Mouse (Mus musculus): ENCODE results near the gene Tgfbr3. TPM values are rescaled to one million over a fixed set of nuclear protein-coding genes. Genes with fewer than 3 reads are reported as not detected.
A peak's percentile ranks its signal among the peaks of the same experiment; 100 is the strongest.

The Tgfbr3 gene
- polyA plus RNA-seq, 1 experiment from 2014 or later, result 21.4 TPM

DNA sequence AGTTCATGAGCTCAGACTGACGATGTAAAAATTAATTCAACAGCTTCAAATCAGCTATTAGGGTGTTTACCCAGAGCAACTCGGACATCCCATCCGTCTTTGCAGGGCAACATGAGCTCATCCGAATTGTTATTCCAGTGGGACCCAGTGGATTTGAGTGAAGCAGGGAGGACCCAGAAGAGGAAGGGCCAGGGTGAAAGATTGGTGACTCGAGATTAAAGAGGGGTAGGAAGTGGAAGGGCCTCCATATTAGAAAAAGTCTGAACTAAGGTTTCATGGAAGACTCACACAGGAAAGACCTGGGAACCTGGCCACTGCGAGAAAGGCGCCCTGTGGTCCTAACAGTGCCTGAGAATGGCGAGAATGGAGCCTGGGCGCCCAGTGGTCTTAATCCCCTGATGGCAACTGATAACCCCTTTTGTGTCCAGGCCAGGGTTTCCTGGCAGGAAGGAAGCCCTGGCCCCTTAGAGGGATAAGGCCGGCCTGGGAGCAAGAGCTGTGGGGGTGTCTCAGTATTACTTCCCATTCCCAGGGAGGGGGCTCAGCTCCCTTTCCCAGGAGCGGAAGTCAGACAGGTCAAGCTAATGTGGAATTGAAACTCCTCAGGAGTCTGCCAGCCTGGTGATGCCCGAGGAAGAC, 208.3 kb downstream of the Tgfbr3 start:
- Histone ChIP-seq H3K36me3 (ENCODE audit: insufficient read depth, low read length) (no peaks in the 10 kb centered on the region), H3K9ac (replicated peaks; ENCODE audit: low read depth) (no peak overlapping the region), H3K27me3 (replicated peaks; ENCODE audit: insufficient read depth, low read length) (no peaks in the 10 kb centered on the region), H3K27ac (ENCODE audit: low read length) (0 out of 2 replicates have a peak overlapping the region, but pooled peaks have one; percentile 20), H3K4me1 (ENCODE audit: insufficient read depth, low read depth, low read length) (peaks cover 12% of the 10 kb centered on the region; the same call in 1 of the 2 replicates), H3K9me3 (ENCODE audit: low read length) (no peaks in the 10 kb centered on the region), H3K4me2 (replicated peaks; ENCODE audit: low read depth, low read length) (no peak overlapping the region), H3K4me3 (ENCODE audit: low read depth, low read length) (no peak overlapping the region)
- DNase-seq (ENCODE audit: low spot score), result no peak
- 60% methylated on average over 12 of the region's 12 CpGs for WGBS
- TF ChIP-seq EP300 (IDR thresholded peaks at IDR 0.05) (peak; percentile 51), CTCF (IDR thresholded peaks at IDR 0.05) (no peak)
- ATAC-seq, result peak; percentile 47

DNA sequence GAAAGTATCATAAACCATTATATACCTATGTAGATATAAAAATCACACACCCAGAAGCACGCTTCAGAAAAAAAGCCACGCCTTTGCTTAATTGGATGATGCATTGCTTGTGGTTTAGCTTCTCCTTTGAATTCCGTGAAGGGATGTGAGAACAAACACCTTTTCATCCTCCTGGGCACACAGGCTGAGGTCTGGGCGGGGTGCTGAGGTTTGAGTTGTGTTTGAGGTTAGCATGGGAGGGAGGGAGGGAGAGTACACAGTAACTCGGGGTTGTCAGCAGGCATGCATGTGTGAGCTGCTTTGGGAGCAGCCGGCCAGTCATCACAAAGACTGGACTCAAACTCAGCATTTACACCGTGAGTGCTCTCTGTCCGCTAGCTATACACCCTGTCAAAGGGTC, 209.5 kb downstream of the Tgfbr3 start:
- DNase-seq (ENCODE audit: low spot score) (no peak), ATAC-seq (no peak)
- TF ChIP-seq CTCF (IDR thresholded peaks at IDR 0.05) (no peak), EP300 (IDR thresholded peaks at IDR 0.05) (no peak)
- Histone ChIP-seq H3K36me3 (ENCODE audit: insufficient read depth, low read length) (no peaks in the 10 kb centered on the region), H3K4me3 (ENCODE audit: low read depth, low read length) (no peak overlapping the region), H3K4me2 (replicated peaks; ENCODE audit: low read depth, low read length) (no peak overlapping the region), H3K9ac (replicated peaks; ENCODE audit: low read depth) (no peak overlapping the region), H3K27me3 (replicated peaks; ENCODE audit: insufficient read depth, low read length) (no peaks in the 10 kb centered on the region), H3K9me3 (ENCODE audit: low read length) (no peaks in the 10 kb centered on the region), H3K4me1 (ENCODE audit: insufficient read depth, low read depth, low read length) (peaks cover 8% of the 10 kb centered on the region; the same call in 1 of the 2 replicates), H3K27ac (ENCODE audit: low read length) (no peak overlapping the region)
- WGBS, result 41% methylated on average over 8 of the region's 8 CpGs

DNA sequence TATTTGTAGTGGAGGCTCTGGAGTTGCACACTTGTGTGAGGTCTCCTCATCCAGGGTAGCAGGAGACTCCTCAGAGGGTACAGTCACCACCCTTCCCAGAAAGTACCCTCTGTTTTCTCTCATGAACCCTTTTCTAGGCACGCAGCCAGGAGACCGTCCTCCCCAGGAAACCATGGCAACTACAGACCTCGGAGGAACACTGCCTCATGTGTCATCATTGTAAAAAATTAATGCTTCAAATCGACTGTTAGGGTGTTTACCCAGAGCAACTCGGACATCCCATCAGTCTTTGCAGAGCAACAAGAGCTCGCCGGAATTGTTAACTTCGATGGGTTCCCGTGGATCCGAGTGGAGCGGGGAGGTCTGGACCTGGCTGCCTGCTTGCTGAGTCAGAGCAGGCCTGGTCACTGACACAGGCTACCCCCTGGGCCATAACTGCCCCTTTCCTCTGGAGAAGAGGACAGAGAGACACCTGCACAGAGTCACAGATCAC, 210.2 kb downstream of the Tgfbr3 start:
- Histone ChIP-seq H3K36me3 (ENCODE audit: insufficient read depth, low read length) (no peaks in the 10 kb centered on the region), H3K9ac (replicated peaks; ENCODE audit: low read depth) (no peak overlapping the region), H3K27ac (ENCODE audit: low read length) (peak overlapping the region; percentile 43; the same call in 1 of the 2 replicates), H3K27me3 (replicated peaks; ENCODE audit: insufficient read depth, low read length) (no peaks in the 10 kb centered on the region), H3K9me3 (ENCODE audit: low read length) (no peaks in the 10 kb centered on the region), H3K4me2 (replicated peaks; ENCODE audit: low read depth, low read length) (no peak overlapping the region), H3K4me1 (ENCODE audit: insufficient read depth, low read depth, low read length) (peaks cover 8% of the 10 kb centered on the region; the same call in 1 of the 2 replicates), H3K4me3 (ENCODE audit: low read depth, low read length) (no peak overlapping the region)
- peak; percentile 61 for ATAC-seq
- DNase-seq (ENCODE audit: low spot score), result peak; percentile 82
- peak; percentile 49; the same call in 1 of the 2 replicates for TF ChIP-seq EP300 (IDR thresholded peaks at IDR 0.05)
- no peak for TF ChIP-seq CTCF (IDR thresholded peaks at IDR 0.05)
- WGBS, result 9% methylated on average over 11 of the region's 11 CpGs

- H3K9ac ChIP-seq (replicated peaks; ENCODE audit: low read depth), result no peak overlapping the region
- TF ChIP-seq EP300 (IDR thresholded peaks at IDR 0.05) (no peak), CTCF (IDR thresholded peaks at IDR 0.05) (no peak)
- no peaks in the 10 kb centered on the region for H3K9me3 ChIP-seq (ENCODE audit: low read length)
- no peak overlapping the region for H3K4me3 ChIP-seq (ENCODE audit: low read depth, low read length)
- ATAC-seq (no peak), DNase-seq (ENCODE audit: low spot score) (no peak)
- no peak overlapping the region for H3K27ac ChIP-seq (ENCODE audit: low read length)
- 96% methylated on average over 3 of the region's 3 CpGs for WGBS
- H3K4me2 ChIP-seq (replicated peaks; ENCODE audit: low read depth, low read length), result no peak overlapping the region
- H3K36me3 ChIP-seq (ENCODE audit: insufficient read depth, low read length), result no peaks in the 10 kb centered on the region
- peaks cover 8% of the 10 kb centered on the region; the same call in 1 of the 2 replicates for H3K4me1 ChIP-seq (ENCODE audit: insufficient read depth, low read depth, low read length)
- H3K27me3 ChIP-seq (replicated peaks; ENCODE audit: insufficient read depth, low read length), result no peaks in the 10 kb centered on the region
Observed at GRCm38 (mm10) chr5:107078361-107078760, 211.1 kb downstream of the Tgfbr3 start.

GRCm38 (mm10) chr5:107077900-107078299, 211.5 kb downstream of the Tgfbr3 start:
- Histone ChIP-seq H3K9ac (replicated peaks; ENCODE audit: low read depth) (no peak overlapping the region), H3K9me3 (ENCODE audit: low read length) (no peaks in the 10 kb centered on the region), H3K4me2 (replicated peaks; ENCODE audit: low read depth, low read length) (no peak overlapping the region), H3K27ac (ENCODE audit: low read length) (no peak overlapping the region), H3K4me3 (ENCODE audit: low read depth, low read length) (no peak overlapping the region), H3K4me1 (ENCODE audit: insufficient read depth, low read depth, low read length) (peaks cover 8% of the 10 kb centered on the region; the same call in 1 of the 2 replicates), H3K27me3 (replicated peaks; ENCODE audit: insufficient read depth, low read length) (no peaks in the 10 kb centered on the region), H3K36me3 (ENCODE audit: insufficient read depth, low read length) (no peaks in the 10 kb centered on the region)
- 91% methylated on average over 7 of the region's 7 CpGs for WGBS
- ATAC-seq, result no peak
- TF ChIP-seq EP300 (IDR thresholded peaks at IDR 0.05), result no peak
- no peak for TF ChIP-seq CTCF (IDR thresholded peaks at IDR 0.05)
- DNase-seq (ENCODE audit: low spot score), result no peak

GRCm38 (mm10) chr5:107074980-107075583, 214.3 kb downstream of the Tgfbr3 start:
- Histone ChIP-seq H3K4me2 (replicated peaks; ENCODE audit: low read depth, low read length) (no peak overlapping the region), H3K4me3 (ENCODE audit: low read depth, low read length) (no peak overlapping the region), H3K27me3 (replicated peaks; ENCODE audit: insufficient read depth, low read length) (no peaks in the 10 kb centered on the region), H3K27ac (ENCODE audit: low read length) (peak overlapping the region; percentile 33), H3K4me1 (ENCODE audit: insufficient read depth, low read depth, low read length) (peaks cover 8% of the 10 kb centered on the region; the same call in 1 of the 2 replicates), H3K36me3 (ENCODE audit: insufficient read depth, low read length) (no peaks in the 10 kb centered on the region), H3K9ac (replicated peaks; ENCODE audit: low read depth) (no peak overlapping the region), H3K9me3 (ENCODE audit: low read length) (no peaks in the 10 kb centered on the region)
- 33% methylated on average over 13 of the region's 13 CpGs for WGBS
- ATAC-seq (peak; percentile 87), DNase-seq (ENCODE audit: low spot score) (peak; percentile 91)
- TF ChIP-seq EP300 (IDR thresholded peaks at IDR 0.05), result peak; percentile 79
- no peak for TF ChIP-seq CTCF (IDR thresholded peaks at IDR 0.05)
